Mouse (Mus musculus) myocyte (in vitro differentiated cells): ENCODE results near the gene Oprd1. TPM values are rescaled to one million over a fixed set of nuclear protein-coding genes. Genes with fewer than 3 reads are reported as not detected.

Experiments
- H3K27me3 ChIP-seq: one replicate; pipeline ENCODE4 v1.6.1; 2011; ENCODE audit not compliant: control insufficient read depth, insufficient read depth, insufficient read length
- H3K36me3 ChIP-seq: one replicate; pipeline ENCODE4 v1.6.1; 2011; ENCODE audit not compliant: control insufficient read depth, insufficient read depth
- H3K4me2 ChIP-seq: one replicate; pipeline ENCODE4 v1.6.1; 2011; ENCODE audit warnings: low read depth, control low read depth
- H3K4me3 ChIP-seq: one replicate; pipeline ENCODE4 v1.5.1; 2011; ENCODE audit warnings: mild to moderate bottlenecking, control low read depth, moderate library complexity
- H3K79me2 ChIP-seq: one replicate; pipeline ENCODE4 v1.6.1; 2011; ENCODE audit not compliant: control insufficient read depth, insufficient read depth
- H3ac ChIP-seq: one replicate; pipeline ENCODE4 v1.6.1; 2011; ENCODE audit not compliant: control insufficient read depth, insufficient read length
- CEBPB ChIP-seq: IDR thresholded peaks from 2 replicates; pipeline ENCODE4 v1.6.1; 2011; ENCODE audit warnings: mild to moderate bottlenecking, moderate library complexity; ENCODE audit not compliant: poor library complexity, insufficient read depth, severe bottlenecking
- E2F4 ChIP-seq: IDR thresholded peaks from one replicate; pipeline ENCODE4 v1.6.1; 2011; ENCODE audit warnings: mild to moderate bottlenecking, control low read depth, moderate library complexity; ENCODE audit not compliant: insufficient read depth
- MAX ChIP-seq: IDR thresholded peaks from one replicate; pipeline ENCODE4 v1.6.1; 2011; ENCODE audit warnings: low read depth, mild to moderate bottlenecking, control low read depth
- MYOD1 ChIP-seq, 3 experiments: IDR thresholded peaks; one replicate each; pipeline ENCODE4 v1.6.1; 2011; ENCODE audit warnings: control low read depth in 2 of 3, low read depth in 2 of 3, mild to moderate bottlenecking in 2 of 3, moderate library complexity in 1 of 3; ENCODE audit not compliant: insufficient read length in 2 of 3, control insufficient read depth in 1 of 3
- MYOG ChIP-seq, 3 experiments: IDR thresholded peaks; one replicate each; pipeline ENCODE4 v1.6.1; 2011; ENCODE audit warnings: control low read depth in 2 of 3, low read depth in 2 of 3, mild to moderate bottlenecking in 2 of 3; ENCODE audit not compliant: insufficient read length in 2 of 3, control insufficient read depth in 1 of 3, insufficient read depth in 1 of 3
- POLR2A ChIP-seq: IDR thresholded peaks from one replicate; pipeline ENCODE4 v1.6.1; 2011; ENCODE audit warnings: low read depth, mild to moderate bottlenecking, control low read depth, moderate library complexity; ENCODE audit not compliant: insufficient read length
- POLR2AphosphoS2 ChIP-seq: IDR thresholded peaks from one replicate; pipeline ENCODE4 v1.6.1; 2011; ENCODE audit warnings: low read depth, control low read depth; ENCODE audit not compliant: insufficient read length
- REST ChIP-seq: IDR thresholded peaks from one replicate; pipeline ENCODE4 v1.6.1; 2011; ENCODE audit warnings: mild to moderate bottlenecking, control low read depth, moderate library complexity; ENCODE audit not compliant: insufficient read depth, insufficient read length
- SRF ChIP-seq: IDR thresholded peaks from one replicate; pipeline ENCODE4 v1.6.1; 2011; ENCODE audit warnings: low read depth; ENCODE audit not compliant: control insufficient read depth, insufficient read length
- TCF12 ChIP-seq: IDR thresholded peaks from one replicate; pipeline ENCODE4 v1.6.1; 2011; ENCODE audit warnings: mild to moderate bottlenecking, control low read depth; ENCODE audit not compliant: poor library complexity, insufficient read depth, severe bottlenecking
- TCF3 ChIP-seq: IDR thresholded peaks from one replicate; pipeline ENCODE4 v1.6.1; 2011; ENCODE audit warnings: low read depth, control low read depth; ENCODE audit not compliant: insufficient read length
- USF1 ChIP-seq: IDR thresholded peaks from one replicate; pipeline ENCODE4 v1.6.1; 2011; ENCODE audit warnings: low read depth, mild to moderate bottlenecking, control low read depth, moderate library complexity
- polyA plus RNA-seq: library from polyadenylated mRNA; unstranded; fragments of >200 nt; fragmentation: generic; extraction: Trizol; gene quantifications from one replicate; pipeline ENCODE4 v1.2.1, GENCODE M21; 2012; ENCODE audit warnings: missing spikeins

Oprd1 gene
- polyA plus RNA-seq, 1 experiment = not detected

DNA sequence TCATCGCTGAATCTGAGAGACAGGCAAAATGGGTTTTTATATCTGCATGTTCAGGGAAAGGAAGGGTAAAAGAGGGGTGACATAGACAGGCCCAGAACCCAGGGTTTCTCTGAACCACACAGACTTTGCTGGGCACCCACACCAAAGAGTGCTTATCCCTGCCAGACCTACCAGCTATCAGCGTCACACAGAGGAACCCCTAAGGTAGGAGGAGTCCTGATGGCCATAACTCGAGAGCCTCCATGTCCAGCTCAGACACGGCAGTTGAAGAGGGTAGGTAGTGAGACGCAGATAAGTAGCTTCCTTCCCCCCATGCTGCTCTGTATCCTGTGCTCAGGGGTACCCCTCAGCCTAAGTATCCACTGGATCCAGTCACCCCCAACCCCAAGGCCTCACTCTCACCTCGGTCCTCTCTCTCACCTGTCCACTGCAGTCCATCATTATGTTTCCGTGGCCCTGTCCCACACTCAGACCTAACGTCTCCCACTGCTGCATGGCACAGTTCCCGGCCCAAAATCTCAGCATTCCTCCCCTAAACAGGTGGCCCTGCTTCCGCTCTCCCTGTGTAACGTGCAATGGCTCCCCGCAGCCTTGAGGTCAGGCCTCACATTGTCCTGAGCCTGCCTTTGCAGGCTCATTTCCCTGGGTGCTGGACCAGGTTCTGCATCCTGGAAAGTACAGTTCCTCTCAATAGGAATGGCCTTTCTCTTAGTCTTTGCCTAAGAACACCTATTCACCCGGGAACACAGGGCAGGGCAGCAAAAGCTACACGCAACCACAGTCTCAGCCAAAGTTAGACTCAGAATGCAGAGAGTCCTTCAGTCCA, 77.0 kb downstream of the Oprd1 start:
- Histone ChIP-seq H3K27me3 (no peaks in the 10 kb centered on the region), H3K36me3 (no peaks in the 10 kb centered on the region), H3K4me2 (no peak overlapping the region), H3K79me2 (no peaks in the 10 kb centered on the region), H3K4me3 (no peak overlapping the region), H3ac (no peak overlapping the region)
- no peak for TF ChIP-seq SRF
- no peak for TF ChIP-seq POLR2AphosphoS2
- no peak for TF ChIP-seq MYOD1 (IDR thresholded peaks at IDR 0.05; ENCODE audit: control insufficient read depth in 1 of 3, insufficient read length in 2 of 3, low read depth in 2 of 3)
- no peak for TF ChIP-seq MAX
- TF ChIP-seq USF1 = no peak
- no peak for TF ChIP-seq TCF12
- TF ChIP-seq POLR2A = no peak
- no peak for TF ChIP-seq E2F4
- TF ChIP-seq REST = no peak
- no peak for TF ChIP-seq TCF3
- no peak for TF ChIP-seq MYOG (IDR thresholded peaks at IDR 0.05; ENCODE audit: control insufficient read depth in 1 of 3, insufficient read depth in 1 of 3, insufficient read length in 2 of 3, low read depth in 2 of 3)
- no peak for TF ChIP-seq CEBPB

DNA sequence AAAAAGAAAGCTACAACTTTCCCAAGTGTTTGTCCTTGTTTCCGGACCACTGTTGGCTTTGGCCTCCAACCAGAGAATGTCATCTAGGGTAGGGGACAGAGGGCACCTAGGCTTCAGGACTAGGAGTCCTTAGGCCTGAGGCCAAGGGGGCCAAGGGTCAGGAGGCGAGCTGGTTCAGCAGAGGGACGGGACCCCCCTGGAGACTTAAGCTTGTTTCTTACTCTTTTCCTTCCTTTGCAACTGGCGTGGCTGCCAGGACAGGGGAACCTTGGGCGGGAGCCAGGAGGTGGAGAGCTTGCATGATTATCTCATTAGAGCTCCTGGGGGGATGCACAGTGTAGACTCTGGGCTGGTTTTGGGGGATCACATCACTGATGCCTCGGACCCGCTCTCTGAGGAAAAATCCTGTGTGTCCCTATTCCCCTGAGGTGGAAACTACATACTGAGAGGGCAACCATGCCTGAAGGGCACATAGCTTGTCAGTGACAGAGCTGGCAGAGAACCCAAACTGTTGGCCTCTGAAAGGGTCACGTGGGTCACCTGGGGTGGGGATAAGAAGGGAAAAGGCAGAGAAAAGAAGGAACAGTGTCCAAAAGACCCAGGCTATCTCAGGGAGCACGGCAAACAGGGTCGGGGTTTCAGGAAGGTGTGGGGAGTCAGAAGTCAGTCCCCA, 78.0 kb downstream of the Oprd1 start:
- TF ChIP-seq POLR2A (no peak), MYOG (IDR thresholded peaks at IDR 0.05; ENCODE audit: control insufficient read depth in 1 of 3, insufficient read depth in 1 of 3, insufficient read length in 2 of 3, low read depth in 2 of 3) (no peak), POLR2AphosphoS2 (no peak), USF1 (no peak), CEBPB (no peak), TCF3 (no peak), SRF (no peak), MAX (no peak)
- no peak overlapping the region for H3K4me2 ChIP-seq
- H3ac ChIP-seq = no peak overlapping the region
- no peak overlapping the region for H3K4me3 ChIP-seq
- H3K36me3 ChIP-seq = no peaks in the 10 kb centered on the region
- no peaks in the 10 kb centered on the region for H3K27me3 ChIP-seq
- H3K79me2 ChIP-seq = no peaks in the 10 kb centered on the region

DNA sequence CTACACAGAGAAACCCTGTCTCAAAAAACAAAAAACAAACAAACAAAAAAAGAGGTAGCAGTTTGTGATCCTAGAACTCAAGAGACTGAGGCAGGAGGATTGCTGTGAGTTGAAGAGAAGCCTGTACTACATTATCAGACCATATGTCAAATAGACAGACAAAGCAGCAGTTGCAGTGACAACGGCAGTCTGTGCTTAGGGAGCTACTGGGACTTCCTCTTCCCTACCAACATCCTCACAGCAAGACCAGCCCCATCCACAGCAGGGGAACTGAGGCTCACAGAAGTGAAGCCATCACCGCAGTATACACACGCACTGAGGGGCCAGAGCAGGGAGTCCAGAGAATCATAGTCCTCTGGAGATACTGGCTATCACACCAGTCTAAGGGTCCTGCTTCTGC, 78.7 kb downstream of the Oprd1 start:
- Histone ChIP-seq H3K36me3 (no peaks in the 10 kb centered on the region), H3K79me2 (no peaks in the 10 kb centered on the region), H3K4me3 (no peak overlapping the region), H3ac (no peak overlapping the region), H3K4me2 (no peak overlapping the region), H3K27me3 (no peaks in the 10 kb centered on the region)
- TF ChIP-seq SRF = no peak
- no peak for TF ChIP-seq POLR2A
- TF ChIP-seq MYOD1 (IDR thresholded peaks at IDR 0.05; ENCODE audit: control insufficient read depth in 1 of 3, insufficient read length in 2 of 3, low read depth in 2 of 3) = no peak
- TF ChIP-seq POLR2AphosphoS2 = no peak
- no peak for TF ChIP-seq E2F4
- no peak for TF ChIP-seq CEBPB

DNA sequence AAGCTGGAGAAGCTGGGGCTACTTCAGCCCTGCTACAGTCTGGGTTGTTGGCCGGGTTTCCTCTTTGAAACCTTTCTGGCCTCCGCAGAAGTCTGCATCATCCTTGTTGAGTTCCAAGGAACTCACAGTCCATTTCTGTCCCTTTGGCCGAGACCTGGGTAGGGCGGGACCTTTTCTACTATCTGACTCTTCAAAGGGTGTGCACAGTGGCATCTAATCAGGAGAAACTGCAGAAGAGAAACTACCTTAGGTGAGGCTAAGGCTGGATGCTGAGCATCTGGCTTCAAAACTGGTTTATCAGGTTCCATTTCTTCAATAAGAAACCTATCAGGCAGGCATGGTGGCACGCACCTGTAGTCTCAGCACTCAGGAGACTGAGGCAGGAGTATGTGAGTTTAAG, 79.7 kb downstream of the Oprd1 start:
- H3K27me3 ChIP-seq = peaks cover 3% of the 10 kb centered on the region
- no peak overlapping the region for H3K4me3 ChIP-seq
- no peaks in the 10 kb centered on the region for H3K79me2 ChIP-seq
- no peak overlapping the region for H3K4me2 ChIP-seq
- H3K36me3 ChIP-seq = no peaks in the 10 kb centered on the region
- no peak overlapping the region for H3ac ChIP-seq
- TF ChIP-seq SRF (no peak), TCF12 (no peak), REST (no peak), USF1 (no peak), POLR2A (no peak), MAX (no peak), CEBPB (no peak), TCF3 (no peak), E2F4 (no peak), MYOG (IDR thresholded peaks at IDR 0.05; ENCODE audit: control insufficient read depth in 1 of 3, insufficient read depth in 1 of 3, insufficient read length in 2 of 3, low read depth in 2 of 3) (no peak), POLR2AphosphoS2 (no peak), MYOD1 (IDR thresholded peaks at IDR 0.05; ENCODE audit: control insufficient read depth in 1 of 3, insufficient read length in 2 of 3, low read depth in 2 of 3) (no peak)
